Mouse (Mus musculus): Measurements from ENCODE around the gene 2010111I01Rik. TPM values are rescaled to one million over a fixed set of nuclear protein-coding genes. Genes with fewer than 3 reads are reported as not detected.

The 2010111I01Rik gene
- total and polyA plus RNA-seq, 2 experiments from 2014 or later, result 16.2 to 30.3 TPM

DNA sequence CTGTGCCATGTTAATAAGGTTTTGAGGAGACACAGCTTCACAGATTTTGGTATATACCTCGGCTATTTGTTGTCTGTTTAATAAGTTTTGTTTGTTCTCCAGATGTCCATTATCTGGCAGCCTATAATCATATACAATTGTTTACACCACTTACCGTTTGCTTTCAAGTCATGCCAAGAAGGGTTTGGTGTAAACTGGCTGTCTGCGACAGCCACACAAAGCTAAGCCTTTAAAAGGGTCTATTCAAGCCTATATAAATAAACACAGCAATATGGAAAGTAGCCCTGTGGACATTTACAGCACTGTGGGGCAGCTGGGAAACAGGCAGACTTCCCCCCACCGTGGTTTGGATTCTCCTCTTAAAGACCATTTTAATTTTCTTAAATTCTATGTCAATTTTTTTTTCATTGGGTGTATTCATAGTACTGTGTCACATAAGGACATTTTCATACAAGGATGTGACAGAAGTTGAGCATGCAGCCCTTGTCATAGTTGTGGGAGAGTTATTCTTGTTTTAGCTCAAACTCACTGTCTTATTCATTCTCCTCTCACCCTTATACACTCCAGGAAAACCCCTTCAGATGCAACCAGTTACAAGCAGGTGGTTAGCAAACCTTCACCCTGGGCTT lies 15.0 kb upstream of the 2010111I01Rik start:
- Histone ChIP-seq H3K9me3 (ENCODE audit: low read length) (no peaks in the 10 kb centered on the region), H3K9ac (replicated peaks; ENCODE audit: low read length, poor library complexity, severe bottlenecking) (no peak overlapping the region), H3K27ac (ENCODE audit: low read depth, low read length) (no peak overlapping the region), H3K4me1 (ENCODE audit: insufficient read depth, low read length) (no peaks in the 10 kb centered on the region), H3K27me3 (ENCODE audit: insufficient read depth, low read length) (no peaks in the 10 kb centered on the region), H3K4me2 (ENCODE audit: low read depth, low read length, poor library complexity, severe bottlenecking) (no peak overlapping the region), H3K36me3 (ENCODE audit: insufficient read depth, low read length) (no peaks in the 10 kb centered on the region), H3K4me3 (ENCODE audit: low read depth, low read length) (no peak overlapping the region)
- DNase-seq (ENCODE audit: low spot score) (no peak), ATAC-seq (ENCODE audit: low FRiP score) (no peak)
- TF ChIP-seq CTCF (IDR thresholded peaks at IDR 0.05), result no peak
- WGBS, result 45% methylated on average over 4 of the region's 4 CpGs

DNA sequence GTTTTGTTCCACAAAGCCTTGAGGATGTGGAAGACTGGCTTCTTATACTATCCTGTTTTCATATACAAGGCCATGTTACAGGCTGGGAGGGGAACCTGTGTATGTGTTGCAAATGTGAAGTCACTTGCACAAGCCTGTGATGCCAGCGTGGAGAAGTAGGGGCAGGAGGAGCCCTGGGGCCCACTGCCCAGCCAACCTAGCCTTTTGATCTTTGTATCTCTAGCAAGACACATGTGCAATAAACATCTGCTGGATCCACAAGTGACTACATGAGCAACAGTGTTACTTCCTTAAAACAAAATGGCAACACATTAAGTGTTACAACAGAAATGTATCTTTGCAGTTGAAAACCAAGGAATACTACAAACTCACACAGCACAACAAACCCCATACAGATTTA lies 13.1 kb upstream of the 2010111I01Rik start:
- ATAC-seq (ENCODE audit: low FRiP score) (no peak), DNase-seq (ENCODE audit: low spot score) (no peak)
- no peaks in the 10 kb centered on the region for H3K36me3 ChIP-seq (ENCODE audit: insufficient read depth, low read length)
- H3K4me2 ChIP-seq (ENCODE audit: low read depth, low read length, poor library complexity, severe bottlenecking), result no peak overlapping the region
- no peak for TF ChIP-seq CTCF (IDR thresholded peaks at IDR 0.05)
- no peak overlapping the region for H3K27ac ChIP-seq (ENCODE audit: low read depth, low read length)
- no peaks in the 10 kb centered on the region for H3K9me3 ChIP-seq (ENCODE audit: low read length)
- no peaks in the 10 kb centered on the region for H3K27me3 ChIP-seq (ENCODE audit: insufficient read depth, low read length)
- no peak overlapping the region for H3K9ac ChIP-seq (replicated peaks; ENCODE audit: low read length, poor library complexity, severe bottlenecking)
- H3K4me3 ChIP-seq (ENCODE audit: low read depth, low read length), result no peak overlapping the region
- WGBS, result 62% methylated on average over 1 of the region's 1 CpGs
- no peaks in the 10 kb centered on the region for H3K4me1 ChIP-seq (ENCODE audit: insufficient read depth, low read length)

DNA sequence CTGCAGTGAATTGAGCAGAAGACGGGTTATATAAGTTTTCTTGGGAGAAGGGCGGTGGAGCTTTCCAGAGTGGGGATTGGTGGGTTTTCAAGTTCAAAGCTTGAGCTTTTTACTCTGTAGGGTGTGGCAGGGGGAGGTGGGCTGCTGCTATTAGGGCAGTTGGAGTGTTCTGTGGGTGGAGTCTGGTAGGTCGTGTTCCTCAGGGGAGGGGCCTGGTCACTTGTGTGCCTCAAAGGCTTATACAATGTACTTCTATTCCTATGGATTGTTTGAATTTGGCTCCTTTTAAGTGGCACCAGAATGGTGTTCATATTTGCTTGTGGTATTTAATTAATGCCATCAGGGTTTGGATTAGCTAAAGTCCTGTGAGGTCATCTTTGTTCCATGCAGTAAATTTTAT lies 12.6 kb upstream of the 2010111I01Rik start:
- no peaks in the 10 kb centered on the region for H3K4me1 ChIP-seq (ENCODE audit: insufficient read depth, low read length)
- no peak overlapping the region for H3K9ac ChIP-seq (replicated peaks; ENCODE audit: low read length, poor library complexity, severe bottlenecking)
- no peak for ATAC-seq (ENCODE audit: low FRiP score)
- H3K4me3 ChIP-seq (ENCODE audit: low read depth, low read length), result no peak overlapping the region
- no peaks in the 10 kb centered on the region for H3K36me3 ChIP-seq (ENCODE audit: insufficient read depth, low read length)
- no peak for DNase-seq (ENCODE audit: low spot score)
- no peak for TF ChIP-seq CTCF (IDR thresholded peaks at IDR 0.05)
- no peaks in the 10 kb centered on the region for H3K9me3 ChIP-seq (ENCODE audit: low read length)
- no peak overlapping the region for H3K27ac ChIP-seq (ENCODE audit: low read depth, low read length)
- no peaks in the 10 kb centered on the region for H3K27me3 ChIP-seq (ENCODE audit: insufficient read depth, low read length)
- H3K4me2 ChIP-seq (ENCODE audit: low read depth, low read length, poor library complexity, severe bottlenecking), result no peak overlapping the region
- WGBS, result 72% methylated on average over 3 of the region's 3 CpGs

DNA sequence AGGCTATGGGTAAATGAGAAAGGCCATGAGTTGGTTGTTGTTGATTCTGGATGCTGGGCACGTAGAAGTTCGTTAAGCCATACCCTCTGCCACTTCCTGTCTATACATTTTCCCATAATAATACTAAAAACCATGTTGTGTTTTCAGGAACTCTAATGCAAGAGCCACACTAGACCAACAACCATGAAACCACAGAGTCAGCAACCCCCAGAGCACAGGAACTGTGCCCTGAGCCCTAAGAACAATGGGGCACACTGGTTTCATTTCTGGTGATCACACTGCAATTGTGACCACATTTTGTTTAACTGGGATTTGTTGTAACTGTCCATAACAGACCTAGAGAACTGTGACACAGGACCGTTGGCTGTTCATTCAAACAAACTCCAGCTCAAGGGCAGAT lies 12.1 kb upstream of the 2010111I01Rik start:
- H3K4me3 ChIP-seq (ENCODE audit: low read depth, low read length), result no peak overlapping the region
- no peaks in the 10 kb centered on the region for H3K9me3 ChIP-seq (ENCODE audit: low read length)
- H3K27me3 ChIP-seq (ENCODE audit: insufficient read depth, low read length), result no peaks in the 10 kb centered on the region
- TF ChIP-seq CTCF (IDR thresholded peaks at IDR 0.05), result no peak
- 82% methylated on average over 3 of the region's 3 CpGs for WGBS
- H3K27ac ChIP-seq (ENCODE audit: low read depth, low read length), result no peak overlapping the region
- DNase-seq (ENCODE audit: low spot score), result no peak
- no peak for ATAC-seq (ENCODE audit: low FRiP score)
- no peak overlapping the region for H3K9ac ChIP-seq (replicated peaks; ENCODE audit: low read length, poor library complexity, severe bottlenecking)
- H3K36me3 ChIP-seq (ENCODE audit: insufficient read depth, low read length), result no peaks in the 10 kb centered on the region
- H3K4me2 ChIP-seq (ENCODE audit: low read depth, low read length, poor library complexity, severe bottlenecking), result no peak overlapping the region
- no peaks in the 10 kb centered on the region for H3K4me1 ChIP-seq (ENCODE audit: insufficient read depth, low read length)

DNA sequence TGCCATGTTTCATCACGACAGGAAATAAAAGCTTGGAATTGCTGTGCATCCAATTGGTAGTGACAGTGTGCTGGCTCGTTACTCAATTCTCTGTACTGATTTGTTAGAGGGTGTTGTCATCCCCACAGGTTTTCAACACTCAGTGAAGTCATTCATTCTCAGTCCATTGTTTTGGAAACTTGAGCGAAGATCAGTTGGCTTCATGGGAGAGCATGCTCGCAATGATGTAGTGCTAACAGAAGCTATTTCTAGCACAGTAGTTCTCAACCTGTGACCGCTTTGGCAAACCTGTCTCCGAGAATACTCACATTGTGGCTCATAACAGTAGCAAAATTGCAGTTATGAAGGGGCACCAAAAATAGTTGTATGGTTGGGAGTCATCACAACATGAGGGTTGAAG lies 8.7 kb upstream of the 2010111I01Rik start:
- 91% methylated on average over 6 of the region's 6 CpGs for WGBS

DNA sequence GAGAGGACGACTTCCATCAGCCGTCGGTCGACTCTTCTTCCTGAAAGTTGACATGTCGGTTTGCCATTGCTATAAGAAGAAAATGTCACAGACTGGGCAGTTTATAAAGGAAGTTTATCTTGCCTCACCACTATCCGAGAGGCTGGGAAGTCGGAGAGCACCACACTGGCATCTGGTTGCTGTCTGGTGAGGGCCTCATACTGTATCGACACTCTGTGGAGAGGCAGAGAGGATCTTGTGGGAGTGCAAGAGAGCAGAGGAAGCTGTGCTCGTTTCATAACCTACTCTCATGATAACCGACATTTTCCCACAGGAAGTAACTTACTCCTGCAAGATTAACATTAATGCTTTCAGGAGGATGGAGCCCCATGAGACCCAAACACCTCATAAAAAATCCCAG lies 7.9 kb upstream of the 2010111I01Rik start:
- Histone ChIP-seq H3K36me3 (ENCODE audit: insufficient read depth, low read length) (no peaks in the 10 kb centered on the region), H3K4me2 (ENCODE audit: low read depth, low read length, poor library complexity, severe bottlenecking) (no peak overlapping the region), H3K4me3 (ENCODE audit: low read depth, low read length) (no peak overlapping the region), H3K27me3 (ENCODE audit: insufficient read depth, low read length) (no peaks in the 10 kb centered on the region), H3K9me3 (ENCODE audit: low read length) (no peaks in the 10 kb centered on the region), H3K4me1 (ENCODE audit: insufficient read depth, low read length) (no peaks in the 10 kb centered on the region), H3K27ac (ENCODE audit: low read depth, low read length) (no peak overlapping the region), H3K9ac (replicated peaks; ENCODE audit: low read length, poor library complexity, severe bottlenecking) (no peak overlapping the region)
- ATAC-seq (ENCODE audit: low FRiP score) (no peak), DNase-seq (ENCODE audit: low spot score) (no peak)
- WGBS, result 88% methylated on average over 10 of the region's 10 CpGs
- TF ChIP-seq CTCF (IDR thresholded peaks at IDR 0.05), result no peak

More for the DNA sequence above, 8.7 kb upstream of the 2010111I01Rik start:
- Histone ChIP-seq H3K9me3 (ENCODE audit: low read length) (no peaks in the 10 kb centered on the region), H3K36me3 (ENCODE audit: insufficient read depth, low read length) (no peaks in the 10 kb centered on the region), H3K4me1 (ENCODE audit: insufficient read depth, low read length) (no peaks in the 10 kb centered on the region), H3K4me3 (ENCODE audit: low read depth, low read length) (no peak overlapping the region), H3K27me3 (ENCODE audit: insufficient read depth, low read length) (no peaks in the 10 kb centered on the region), H3K4me2 (ENCODE audit: low read depth, low read length, poor library complexity, severe bottlenecking) (no peak overlapping the region), H3K27ac (ENCODE audit: low read depth, low read length) (no peak overlapping the region), H3K9ac (replicated peaks; ENCODE audit: low read length, poor library complexity, severe bottlenecking) (no peak overlapping the region)
- no peak for TF ChIP-seq CTCF (IDR thresholded peaks at IDR 0.05)
- ATAC-seq (ENCODE audit: low FRiP score) (no peak), DNase-seq (ENCODE audit: low spot score) (no peak)

Measured in midbrain, postnatal 0 days (tissue).